Mouse (Mus musculus) G1E (cell line): ENCODE results near the gene Arid5b.

Experiments used
- CTCF ChIP-seq: IDR thresholded peaks from 2 replicates; pipeline ENCODE4 v1.5.1; 2012; ENCODE audit warnings: low read depth, low read length, inconsistent platforms, mixed read lengths
- GATA1 ChIP-seq: IDR thresholded peaks from 2 replicates; pipeline ENCODE4 v1.6.1; 2012; ENCODE audit warnings: borderline replicate concordance, low read length, inconsistent platforms, mixed read lengths
- GATA2 ChIP-seq: IDR thresholded peaks from 2 replicates; pipeline ENCODE4 v1.6.1; 2012; ENCODE audit warnings: low read depth, low read length, inconsistent platforms, borderline replicate concordance
- TAL1 ChIP-seq: conservative IDR thresholded peaks from 2 replicates; pipeline ENCODE4 v1.6.1; 2012; ENCODE audit warnings: low read depth, low read length, inconsistent platforms, mixed read lengths

DNA sequence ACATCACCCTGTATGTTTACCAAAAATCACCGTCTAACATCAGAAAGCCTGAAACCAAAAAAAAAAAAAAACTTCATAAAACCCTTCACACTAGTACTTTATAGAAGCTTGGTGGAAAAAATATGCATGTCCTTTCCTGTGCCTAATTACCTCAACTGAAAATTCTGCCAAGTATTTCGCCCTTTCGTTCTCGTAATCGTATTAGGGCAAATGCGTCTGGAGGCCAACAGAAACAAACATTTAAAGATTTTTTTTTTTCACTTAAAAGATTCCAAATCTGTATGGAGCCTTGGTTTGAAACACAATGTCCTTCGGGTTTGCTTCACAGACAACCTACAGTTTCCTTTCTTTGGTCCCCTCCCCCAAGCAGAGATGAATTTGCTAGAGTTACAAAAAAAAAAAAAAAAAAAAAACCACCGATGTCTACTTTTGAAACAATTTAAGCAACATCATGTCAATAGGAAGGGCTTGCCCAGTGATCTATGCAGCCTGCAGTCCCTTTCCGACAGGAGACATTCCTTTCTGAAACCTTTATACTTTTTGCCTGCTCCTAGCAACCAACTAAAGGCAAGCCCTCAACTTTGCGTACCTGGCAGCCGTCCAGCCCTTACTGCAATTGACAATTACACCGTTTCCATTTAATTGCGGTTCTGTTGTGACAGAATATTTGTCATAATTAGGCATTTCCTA is 86.7 kb downstream of the Arid5b start:
- TF ChIP-seq CTCF (no peak), TAL1 (no peak), GATA2 (no peak), GATA1 (no peak)
